Mouse (Mus musculus) embryo, embryonic 10 days (tissue): ENCODE measurements around the gene Gm9733.
"Not testable (repeated sequence)": the region's sequence is repeated elsewhere in the genome, so short reads cannot be mapped to it uniquely, and the experiment has no call there.

Source experiments
- DNase-seq: peaks from one replicate; pipeline ENCODE4 v3.0.0-alpha.2; 2015; ENCODE audit warnings: low spot score

Gm9733 gene

GRCm38 (mm10) chr3:15332063-15332462 is at the start of gene Gm9733:
TSS of gene Gm9733 (minus strand) at chr3:15332302.
- no peak for DNase-seq

- DNase-seq: not testable (repeated sequence)
Measured at GRCm38 (mm10) chr3:15355690-15356089, 23.6 kb upstream of the Gm9733 start.

- not testable (repeated sequence) for DNase-seq
Measured at GRCm38 (mm10) chr3:15350318-15350717, 18.2 kb upstream of the Gm9733 start.

- not testable (repeated sequence) for DNase-seq
Measured at GRCm38 (mm10) chr3:15345606-15346005, 13.5 kb upstream of the Gm9733 start.

- no peak for DNase-seq
Measured at GRCm38 (mm10) chr3:15340287-15340686, 8.2 kb upstream of the Gm9733 start.

- no peak for DNase-seq
Measured at GRCm38 (mm10) chr3:15334182-15334581, 2.1 kb upstream of the Gm9733 start.

- no peak for DNase-seq
Measured at GRCm38 (mm10) chr3:15331545-15331944, 557 bp downstream of the Gm9733 start.

GRCm38 (mm10) chr3:15329549-15329948 is 2.6 kb downstream of the Gm9733 start:
- DNase-seq: no peak

GRCm38 (mm10) chr3:15284424-15285328 is 47.4 kb downstream of the Gm9733 start:
- DNase-seq: no peak

GRCm38 (mm10) chr3:15275899-15276526 is 56.1 kb downstream of the Gm9733 start:
- no peak for DNase-seq

- DNase-seq: peak; percentile 81
Measured at GRCm38 (mm10) chr3:15264450-15264849, 67.7 kb downstream of the Gm9733 start.

GRCm38 (mm10) chr3:15255726-15256125 is 76.4 kb downstream of the Gm9733 start:
- no peak for DNase-seq
